Mouse (Mus musculus): ENCODE results near the gene Ddx47. TPM values are rescaled to one million over a fixed set of nuclear protein-coding genes. Genes with fewer than 3 reads are reported as not detected.

Gene Ddx47
- polyA plus RNA-seq, 1 experiment from 2014 or later = 104 TPM

- ATAC-seq (ENCODE audit: insufficient number of reproducible peaks, low FRiP score, low TSS enrichment, low read depth) = no peak
- H3K27ac ChIP-seq = no peak overlapping the region
Measured at GRCm38 (mm10) chr6:135048956-135049355, 37.5 kb downstream of the Ddx47 start.

DNA sequence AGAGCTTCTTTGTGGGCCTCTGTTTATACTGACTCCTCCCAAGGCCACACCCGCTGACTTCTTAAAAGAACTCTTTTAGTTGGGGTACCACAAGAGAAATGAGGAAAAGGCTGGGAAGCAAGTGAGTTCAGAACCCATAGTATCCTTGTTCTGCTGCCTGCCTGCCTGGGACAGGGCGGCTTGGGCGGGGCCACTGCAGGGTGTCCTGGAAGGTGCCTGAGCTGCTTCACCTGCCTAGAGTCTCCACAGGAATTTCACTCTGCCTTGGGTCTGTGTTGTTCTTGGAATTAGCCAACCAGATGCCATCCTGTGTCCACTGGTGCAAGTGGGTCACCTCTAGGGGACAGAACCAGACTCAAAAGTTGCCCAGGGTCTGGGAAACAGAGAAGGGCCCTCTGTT lies 42.4 kb downstream of the Ddx47 start:
- H3K27ac ChIP-seq = no peak overlapping the region
- H3K27me3 ChIP-seq = no peaks in the 10 kb centered on the region
- no peaks in the 10 kb centered on the region for H3K36me3 ChIP-seq
- 87% methylated on average over 3 of the region's 3 CpGs for WGBS
- H3K9me3 ChIP-seq = no peaks in the 10 kb centered on the region
- no peak overlapping the region for H3K9ac ChIP-seq
- H3K4me2 ChIP-seq = no peak overlapping the region
- no peak for ATAC-seq (ENCODE audit: insufficient number of reproducible peaks, low FRiP score, low TSS enrichment, low read depth)
- H3K4me1 ChIP-seq = no peaks in the 10 kb centered on the region
- no peak overlapping the region for H3K4me3 ChIP-seq

More at GRCm38 (mm10) chr6:135048956-135049355, 37.5 kb downstream of the Ddx47 start:
- H3K36me3 ChIP-seq = no peaks in the 10 kb centered on the region
- H3K27me3 ChIP-seq = no peaks in the 10 kb centered on the region
- H3K4me1 ChIP-seq = no peaks in the 10 kb centered on the region
- WGBS = 65% methylated on average over 16 of the region's 16 CpGs
- H3K9me3 ChIP-seq = no peaks in the 10 kb centered on the region
- H3K9ac ChIP-seq = no peak overlapping the region
- no peak overlapping the region for H3K4me3 ChIP-seq
- no peak overlapping the region for H3K4me2 ChIP-seq

DNA sequence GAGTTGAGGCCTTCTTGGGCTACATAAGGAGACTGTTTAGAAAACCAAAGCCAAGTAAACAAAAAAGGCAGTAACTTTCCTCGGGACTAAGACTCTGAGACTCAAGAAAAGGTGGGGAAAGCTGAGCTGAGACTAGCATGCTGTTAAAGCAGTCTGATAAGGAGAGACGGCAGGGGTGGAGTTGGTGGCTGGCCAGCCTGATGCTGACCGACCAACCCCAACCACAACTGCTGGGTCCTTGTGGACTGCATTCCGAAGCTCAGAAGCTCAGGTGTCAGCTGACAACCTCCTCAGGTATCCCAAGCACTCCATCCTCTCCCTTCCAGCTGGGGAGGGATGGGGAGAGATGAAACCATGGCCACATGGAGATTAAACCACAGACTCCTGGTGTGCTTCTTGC lies 44.5 kb downstream of the Ddx47 start:
- Histone ChIP-seq H3K9ac (no peak overlapping the region), H3K4me3 (no peak overlapping the region), H3K4me1 (no peaks in the 10 kb centered on the region), H3K36me3 (no peaks in the 10 kb centered on the region), H3K4me2 (no peak overlapping the region), H3K9me3 (no peaks in the 10 kb centered on the region), H3K27me3 (no peaks in the 10 kb centered on the region), H3K27ac (no peak overlapping the region)
- ATAC-seq (ENCODE audit: insufficient number of reproducible peaks, low FRiP score, low TSS enrichment, low read depth) = no peak
- WGBS = 44% methylated on average over 4 of the region's 4 CpGs

DNA sequence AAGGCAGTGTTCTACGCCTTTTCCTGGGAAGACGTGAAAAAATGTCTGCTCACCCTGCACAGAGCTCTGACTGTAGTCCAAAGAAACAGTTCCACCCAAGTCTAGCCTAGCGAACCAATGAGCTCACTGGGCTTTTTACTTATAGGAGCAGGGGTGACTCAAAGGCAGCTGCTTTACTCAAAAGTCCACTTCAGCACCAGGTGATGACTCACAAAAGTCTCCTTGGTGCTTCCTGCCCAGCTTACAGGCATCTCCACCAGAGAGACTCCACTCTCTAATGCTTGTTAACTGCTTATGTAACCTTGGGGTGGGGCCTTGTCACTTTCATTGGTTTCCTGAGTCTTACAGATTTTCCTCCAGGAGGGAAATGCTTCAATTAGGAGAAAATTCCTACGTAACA lies 49.3 kb downstream of the Ddx47 start:
- no peak overlapping the region for H3K4me2 ChIP-seq
- H3K27ac ChIP-seq = no peak overlapping the region
- ATAC-seq (ENCODE audit: insufficient number of reproducible peaks, low FRiP score, low TSS enrichment, low read depth) = no peak
- H3K4me3 ChIP-seq = no peak overlapping the region
- no peaks in the 10 kb centered on the region for H3K9me3 ChIP-seq
- WGBS = 80% methylated on average over 4 of the region's 4 CpGs
- no peak overlapping the region for H3K9ac ChIP-seq
- peaks cover 4% of the 10 kb centered on the region; the same call in 1 of the 2 replicates for H3K27me3 ChIP-seq
- H3K4me1 ChIP-seq = peaks cover 9% of the 10 kb centered on the region
- no peaks in the 10 kb centered on the region for H3K36me3 ChIP-seq

DNA sequence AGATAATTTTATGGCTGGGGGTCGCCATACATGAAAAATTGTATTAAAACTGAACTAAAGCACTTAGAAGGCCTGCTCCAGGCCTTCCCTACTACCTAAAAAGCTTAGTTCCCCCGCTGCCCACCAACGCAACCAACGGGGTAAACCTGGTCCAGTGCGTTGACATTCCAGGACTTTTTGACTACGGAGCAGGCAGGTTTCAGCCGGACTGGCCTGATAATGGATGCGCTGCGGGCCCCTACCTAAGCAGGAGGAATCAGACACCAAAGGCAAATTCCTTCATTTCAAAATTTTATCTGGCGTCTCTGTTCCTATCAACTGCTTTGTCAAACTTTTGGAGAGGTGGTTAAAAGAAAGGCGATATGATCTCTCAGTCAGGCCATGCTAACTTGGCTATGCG lies 53.2 kb downstream of the Ddx47 start:
- Histone ChIP-seq H3K4me3 (peak overlapping the region; percentile 46; the same call in 1 of the 2 replicates), H3K27me3 (peaks cover 4% of the 10 kb centered on the region; the same call in 1 of the 2 replicates), H3K9ac (no peak overlapping the region), H3K4me1 (peaks cover 18% of the 10 kb centered on the region), H3K4me2 (no peak overlapping the region; the same call in 1 of the 2 replicates), H3K27ac (no peak overlapping the region), H3K36me3 (no peaks in the 10 kb centered on the region), H3K9me3 (no peaks in the 10 kb centered on the region)
- ATAC-seq (ENCODE audit: insufficient number of reproducible peaks, low FRiP score, low TSS enrichment, low read depth) = no peak
- WGBS = 67% methylated on average over 12 of the region's 12 CpGs

- WGBS = 1% methylated on average over 44 of the region's 44 CpGs
- H3K4me1 ChIP-seq = peaks cover 18% of the 10 kb centered on the region
- H3K27me3 ChIP-seq = peaks cover 4% of the 10 kb centered on the region; the same call in 1 of the 2 replicates
- H3K27ac ChIP-seq = no peak within 1 kb of the TSS
- H3K36me3 ChIP-seq = no peaks in the 10 kb centered on the region
- peak within 1 kb of the TSS; percentile 85 for H3K4me2 ChIP-seq
- ATAC-seq (ENCODE audit: insufficient number of reproducible peaks, low FRiP score, low TSS enrichment, low read depth) = no peak
- no peaks in the 10 kb centered on the region for H3K9me3 ChIP-seq
- H3K9ac ChIP-seq = 0 out of 2 replicates have a peak within 1 kb of the TSS, but pooled peaks have one; percentile 28
- peak within 1 kb of the TSS; percentile 46 for H3K4me3 ChIP-seq
Measured at GRCm38 (mm10) chr6:135065236-135065957, 54.0 kb downstream of the Ddx47 start, which contains the start of gene Gprc5a. TSS of gene Gprc5a (plus strand) at chr6:135065651.

DNA sequence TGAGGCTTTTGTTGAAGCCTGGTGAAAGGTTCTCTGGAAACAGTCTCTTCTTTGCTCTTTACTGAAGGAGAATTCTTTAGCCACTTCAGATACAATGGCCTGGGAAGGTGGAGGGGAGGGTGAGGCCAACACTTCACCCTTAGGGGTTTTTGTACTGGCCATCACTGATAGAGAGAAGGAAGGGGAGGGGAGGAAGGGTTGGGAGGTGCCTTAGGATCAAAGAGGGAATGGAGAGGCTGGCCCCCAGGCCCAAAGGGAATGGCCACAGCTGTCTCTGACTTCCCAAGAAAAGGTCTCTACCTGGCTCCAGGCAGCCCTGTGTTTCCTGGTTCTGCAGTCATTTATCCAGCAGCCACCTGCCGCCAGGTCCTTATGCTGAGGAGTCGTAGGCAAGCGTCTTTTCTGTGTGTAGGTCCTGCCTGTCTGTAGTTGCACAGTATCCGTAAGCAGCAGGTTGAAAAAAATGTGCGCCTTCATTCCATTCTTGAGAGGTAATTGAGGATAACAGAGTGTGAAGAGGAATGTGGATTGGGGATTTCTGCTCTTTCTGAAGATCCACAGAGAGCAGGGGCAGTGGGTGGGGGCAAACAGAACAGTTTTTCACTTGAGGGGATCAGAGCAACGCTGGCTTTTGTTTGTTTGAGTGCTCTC lies 55.5 kb downstream of the Ddx47 start:
- no peak for ATAC-seq (ENCODE audit: insufficient number of reproducible peaks, low FRiP score, low TSS enrichment, low read depth)
- peaks cover 18% of the 10 kb centered on the region for H3K4me1 ChIP-seq
- H3K9ac ChIP-seq = no peak overlapping the region
- H3K4me2 ChIP-seq = no peak overlapping the region
- H3K27ac ChIP-seq = no peak overlapping the region
- H3K9me3 ChIP-seq = no peaks in the 10 kb centered on the region
- no peaks in the 10 kb centered on the region for H3K36me3 ChIP-seq
- H3K27me3 ChIP-seq = peaks cover 4% of the 10 kb centered on the region; the same call in 1 of the 2 replicates
- WGBS = 34% methylated on average over 6 of the region's 6 CpGs
- no peak overlapping the region for H3K4me3 ChIP-seq

GRCm38 (mm10) chr6:135068221-135068620 lies 56.8 kb downstream of the Ddx47 start:
- H3K36me3 ChIP-seq = no peaks in the 10 kb centered on the region
- ATAC-seq (ENCODE audit: insufficient number of reproducible peaks, low FRiP score, low TSS enrichment, low read depth) = no peak
- no peak overlapping the region for H3K4me2 ChIP-seq
- 61% methylated on average over 5 of the region's 5 CpGs for WGBS
- no peak overlapping the region for H3K9ac ChIP-seq
- H3K9me3 ChIP-seq = no peaks in the 10 kb centered on the region
- no peak overlapping the region for H3K27ac ChIP-seq
- H3K27me3 ChIP-seq = peaks cover 4% of the 10 kb centered on the region; the same call in 1 of the 2 replicates
- peaks cover 18% of the 10 kb centered on the region for H3K4me1 ChIP-seq
- no peak overlapping the region for H3K4me3 ChIP-seq

- no peak overlapping the region for H3K4me3 ChIP-seq
- H3K4me2 ChIP-seq = no peak overlapping the region
- H3K9ac ChIP-seq = no peak overlapping the region
- H3K36me3 ChIP-seq = no peaks in the 10 kb centered on the region
- H3K27me3 ChIP-seq = peaks cover 4% of the 10 kb centered on the region; the same call in 1 of the 2 replicates
- H3K9me3 ChIP-seq = no peaks in the 10 kb centered on the region
- WGBS = 75% methylated on average over 6 of the region's 6 CpGs
- ATAC-seq (ENCODE audit: insufficient number of reproducible peaks, low FRiP score, low TSS enrichment, low read depth) = no peak
- H3K4me1 ChIP-seq = peaks cover 17% of the 10 kb centered on the region
- no peak overlapping the region for H3K27ac ChIP-seq
Measured at GRCm38 (mm10) chr6:135069856-135070255, 58.4 kb downstream of the Ddx47 start.

DNA sequence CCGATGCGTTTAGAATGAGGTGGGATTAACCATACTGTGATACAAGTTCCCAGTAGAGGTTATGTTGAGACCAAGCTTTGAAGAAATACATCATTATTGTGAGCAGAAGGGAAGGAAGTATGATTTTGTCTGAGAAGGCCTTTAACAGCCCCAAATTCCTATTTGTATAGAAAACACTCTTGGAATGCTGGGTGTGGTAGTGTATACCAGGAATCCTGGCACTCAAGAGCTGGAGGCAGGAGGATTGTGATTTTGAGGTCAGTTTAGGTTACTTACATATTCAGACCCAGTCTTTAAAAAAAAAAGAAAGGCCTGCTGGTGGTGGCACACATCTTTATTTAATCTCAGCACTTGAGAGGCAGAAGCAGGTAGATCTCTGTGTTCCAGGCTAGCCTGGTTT lies 58.9 kb downstream of the Ddx47 start:
- H3K4me3 ChIP-seq = no peak overlapping the region
- no peaks in the 10 kb centered on the region for H3K9me3 ChIP-seq
- peaks cover 12% of the 10 kb centered on the region for H3K4me1 ChIP-seq
- H3K4me2 ChIP-seq = no peak overlapping the region
- 82% methylated on average over 2 of the region's 2 CpGs for WGBS
- no peaks in the 10 kb centered on the region for H3K36me3 ChIP-seq
- H3K9ac ChIP-seq = no peak overlapping the region
- H3K27ac ChIP-seq = no peak overlapping the region
- H3K27me3 ChIP-seq = peaks cover 3% of the 10 kb centered on the region; the same call in 1 of the 2 replicates
- ATAC-seq (ENCODE audit: insufficient number of reproducible peaks, low FRiP score, low TSS enrichment, low read depth) = no peak
